Mouse (Mus musculus) erythroblast, adult 5-6 weeks (primary cell): ENCODE data around the gene Insm1. TPM values are rescaled to one million over a fixed set of nuclear protein-coding genes. Genes with fewer than 3 reads are reported as not detected.

Experiments used
- ATAC-seq: replicated peaks from 2 replicates; pipeline ENCODE4 v1.8.0; 2016; ENCODE audit warnings: moderate number of reproducible peaks, mild to moderate bottlenecking, moderate TSS enrichment, inconsistent platforms; ENCODE audit not compliant: poor library complexity, low FRiP score, severe bottlenecking
- total RNA-seq, 2 experiments: library from RNA; stranded (forward) in 1 of 2; stranded (reverse) in 1 of 2; fragments of 150-400 nt in 1 of 2; fragments of 200-764, 138-1000 nt in 1 of 2; gene quantifications; 2 replicates each; pipeline versions ENCODE4 v1.2.3 to v1.2.4; 2015 to 2017; ENCODE audit warnings: low replicate concordance in 2 of 2

Insm1 gene
- total RNA-seq, 2 experiments from 2014 or later: not detected

GRCm38 (mm10) chr2:146259787-146260560 lies 38.3 kb downstream of the Insm1 start:
- ATAC-seq: no peak

GRCm38 (mm10) chr2:146261146-146261545 lies 39.4 kb downstream of the Insm1 start:
- ATAC-seq: no peak

- ATAC-seq: no peak
These were observed 40.5 kb downstream of the Insm1 start for GRCm38 (mm10) chr2:146262215-146262614.

- ATAC-seq: no peak
These were observed 41.2 kb downstream of the Insm1 start for GRCm38 (mm10) chr2:146262966-146263365.

GRCm38 (mm10) chr2:146265045-146265444 lies 43.3 kb downstream of the Insm1 start:
- no peak for ATAC-seq

GRCm38 (mm10) chr2:146266539-146266938 lies 44.8 kb downstream of the Insm1 start:
- ATAC-seq: no peak
